Mouse (Mus musculus): ENCODE measurements around the gene Olfr385. TPM values are rescaled to one million over a fixed set of nuclear protein-coding genes. Genes with fewer than 3 reads are reported as not detected.

Gene Olfr385
- not detected in 2 replicates for polyA plus RNA-seq (2012; rRNA removed)

DNA sequence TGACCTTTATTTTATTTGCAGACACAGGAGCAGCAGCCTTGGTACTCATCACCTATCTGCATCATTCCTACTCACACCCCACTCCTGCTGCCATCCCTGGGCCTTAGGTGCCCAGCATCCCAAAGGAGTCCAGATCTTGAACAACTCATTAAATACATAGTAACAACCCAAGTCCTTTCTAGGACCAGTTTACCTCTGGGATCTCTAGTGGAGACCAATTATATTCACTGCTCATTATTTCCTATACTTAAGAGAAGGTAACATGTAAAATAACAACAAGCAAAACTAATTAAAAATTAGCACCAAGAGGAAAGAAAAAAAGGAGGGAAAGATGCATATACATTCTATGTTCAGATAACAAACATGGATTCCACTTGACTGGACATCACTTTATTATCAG lies at the start of gene Olfr385:
Gene Olfr385, minus strand, starts transcription at position 101 of the 400 bp plus-strand sequence.

DNA sequence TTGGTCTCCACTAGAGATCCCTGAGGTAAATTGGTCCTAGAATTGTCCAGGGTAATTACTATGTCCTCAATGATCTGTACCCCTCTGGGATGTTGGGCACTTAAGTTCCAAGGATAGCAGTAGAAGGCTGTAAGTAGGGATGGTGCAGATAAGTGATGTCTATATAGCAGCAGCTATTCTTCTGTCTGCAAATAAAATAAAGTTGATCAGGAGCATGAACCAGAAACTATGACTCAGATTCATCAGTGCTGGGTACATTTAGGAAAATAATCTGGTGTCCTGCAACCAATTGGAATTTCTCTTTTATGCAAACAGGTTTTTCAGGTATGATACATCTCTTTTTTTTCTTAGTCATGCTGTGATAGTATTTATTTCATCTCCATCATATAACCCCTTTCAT lies 5.5 kb upstream of the Olfr385 start, which contains the start of gene Olfr384:
Gene Olfr384, plus strand, starts transcription at position 301 of the 400 bp plus-strand sequence.

Other genes starting within 250 kb of the Olfr385 start
- gene Olfr20, start 242.2 kb downstream of the Olfr385 start, polyA plus RNA-seq (2012; rRNA removed): 0.09 TPM in 1 of 2 replicates, not detected in the other
- not detected in 2 replicates for gene Olfr376, start 221.8 kb downstream of the Olfr385 start, polyA plus RNA-seq (2012; rRNA removed)
- not detected in 2 replicates for gene Olfr1, start 193.4 kb downstream of the Olfr385 start, polyA plus RNA-seq (2012; rRNA removed)
- not detected in 2 replicates for gene Olfr378, start 164.5 kb downstream of the Olfr385 start, polyA plus RNA-seq (2012; rRNA removed)
- gene Olfr380, start 135.5 kb downstream of the Olfr385 start, polyA plus RNA-seq (2012; rRNA removed): not detected in 2 replicates
- gene Olfr381, start 101.4 kb downstream of the Olfr385 start, polyA plus RNA-seq (2012; rRNA removed): not detected in 2 replicates
- gene Olfr382, start 75.8 kb downstream of the Olfr385 start, polyA plus RNA-seq (2012; rRNA removed): not detected in 2 replicates
- gene Olfr384, start 5.6 kb upstream of the Olfr385 start, polyA plus RNA-seq (2012; rRNA removed): not detected in 2 replicates
- gene Zfp735, start 95.8 kb upstream of the Olfr385 start, polyA plus RNA-seq (2012; rRNA removed): not detected in 2 replicates
- gene Olfr389, start 187.7 kb upstream of the Olfr385 start, polyA plus RNA-seq (2012; rRNA removed): not detected in 2 replicates
- gene Olfr390, start 190.0 kb upstream of the Olfr385 start, polyA plus RNA-seq (2012; rRNA removed): not detected in 2 replicates
- not detected in 2 replicates for gene Olfr391-ps, start 210.0 kb upstream of the Olfr385 start, polyA plus RNA-seq (2012; rRNA removed)
- gene Olfr392, start 224.0 kb upstream of the Olfr385 start, polyA plus RNA-seq (2012; rRNA removed): not detected in 2 replicates

Data from stomach, adult 2 months (tissue).